Mouse (Mus musculus): ENCODE data around the gene Bloc1s3. TPM values are rescaled to one million over a fixed set of nuclear protein-coding genes. Genes with fewer than 3 reads are reported as not detected.

The Bloc1s3 gene
- polyA plus RNA-seq (2015; fragmentation: Nextera tagmentation; extraction: Ambion mirVana), result 3.2 and 3.7 TPM in 2 replicates

DNA sequence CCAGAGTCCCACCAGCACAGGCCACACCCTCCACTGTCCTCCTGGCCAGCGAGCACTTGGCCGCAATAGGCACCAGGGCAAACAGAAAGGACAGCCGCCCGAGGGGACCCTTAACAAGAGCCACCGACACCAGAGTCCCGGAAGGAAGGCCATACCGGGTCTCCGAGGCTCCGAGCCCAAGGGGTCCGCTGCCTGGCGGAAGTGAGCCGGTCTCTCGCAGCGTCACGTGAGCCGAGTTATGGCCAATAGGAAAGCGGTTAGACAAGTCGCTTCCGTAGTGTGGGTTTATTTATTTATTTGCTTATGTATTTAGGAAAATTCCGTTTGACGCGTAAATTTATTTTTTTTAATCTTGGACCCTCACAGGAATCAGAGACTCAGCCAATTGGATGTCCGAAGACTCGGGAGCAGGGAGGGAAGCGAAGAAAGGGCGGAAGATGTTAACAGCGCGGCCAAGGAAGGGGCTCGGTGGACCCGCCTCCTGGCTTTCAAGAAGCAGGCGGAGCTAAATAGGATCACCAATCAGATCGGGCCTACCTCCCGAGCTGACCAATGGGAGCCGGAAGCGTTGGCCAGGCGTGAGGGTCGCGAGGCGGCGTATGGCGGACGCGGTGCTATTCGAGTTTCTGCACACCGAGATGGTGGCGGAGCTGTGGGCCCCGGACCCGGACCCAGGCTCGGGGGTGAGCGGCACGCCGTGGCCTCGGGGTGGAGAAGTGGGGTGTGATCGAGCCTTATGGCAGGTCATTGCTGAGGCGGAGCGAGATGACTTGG is at the start of gene Bloc1s3, which contains the start of gene Trappc6a:
Bloc1s3 (minus strand) TSS at position 218 of the 774 bp plus-strand sequence.
Trappc6a (plus strand) TSS at position 246 of the 774 bp plus-strand sequence.
- Histone ChIP-seq H3K9ac (ENCODE audit: low read length) (peak within 1 kb of the TSS; percentile 74), H3K4me2 (replicated peaks; ENCODE audit: low read depth) (peak within 1 kb of the TSS; percentile 80), H3K27me3 (ENCODE audit: control insufficient read depth, insufficient read depth, low read length) (no peaks in the 10 kb centered on the region), H3K27ac (replicated peaks) (peak within 1 kb of the TSS; percentile 74), H3K4me3 (ENCODE audit: low read depth, low read length) (peak within 1 kb of the TSS; percentile 70), H3K9me3 (ENCODE audit: control insufficient read depth, low read length) (no peaks in the 10 kb centered on the region), H3K4me1 (replicated peaks; ENCODE audit: control insufficient read depth, insufficient read depth) (peaks cover 5% of the 10 kb centered on the region; the same call in 1 of the 2 replicates), H3K36me3 (ENCODE audit: control insufficient read depth, insufficient read depth, low read length) (no peaks in the 10 kb centered on the region)
- TF ChIP-seq CTCF (IDR thresholded peaks at IDR 0.05; ENCODE audit: low read depth), result peak; percentile 23; the same call in 1 of the 2 replicates
- no peak for TF ChIP-seq EP300 (optimal IDR thresholded peaks at IDR 0.05)
- ATAC-seq (ENCODE audit: low FRiP score, low TSS enrichment) (peak; percentile 93), DNase-seq (ENCODE audit: low spot score) (peak; percentile 91)
- WGBS, result under 1% methylated on average over 56 of the region's 56 CpGs

DNA sequence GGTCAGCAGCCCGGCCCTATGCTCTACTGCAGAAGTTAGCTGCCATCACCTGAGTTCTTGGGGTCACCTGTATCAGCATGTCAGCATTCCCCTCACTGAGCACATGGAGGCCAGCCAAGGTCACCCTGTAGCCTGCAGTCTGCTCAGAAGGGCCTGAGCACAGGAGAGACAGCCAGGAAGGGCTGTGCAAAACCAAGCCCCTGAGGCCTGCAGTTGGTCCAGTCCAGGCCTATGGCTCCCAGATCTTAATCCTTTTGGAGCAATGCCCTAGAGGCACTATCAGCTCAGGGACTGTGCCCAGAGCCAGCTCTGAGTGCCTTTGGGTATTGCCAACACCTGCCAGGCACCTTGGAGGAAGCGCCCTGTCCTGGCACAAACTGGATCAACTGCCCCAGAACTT is 48.9 kb upstream of the Bloc1s3 start:
- WGBS, result 89% methylated on average over 2 of the region's 2 CpGs
- H3K4me2 ChIP-seq (replicated peaks; ENCODE audit: low read depth), result no peak overlapping the region
- TF ChIP-seq CTCF (IDR thresholded peaks at IDR 0.05; ENCODE audit: low read depth) (no peak), EP300 (optimal IDR thresholded peaks at IDR 0.05) (no peak)
- no peak overlapping the region; the same call in 1 of the 2 replicates for H3K27ac ChIP-seq (replicated peaks)
- DNase-seq (ENCODE audit: low spot score), result no peak
- peaks cover 6% of the 10 kb centered on the region; the same call in 1 of the 2 replicates for H3K36me3 ChIP-seq (ENCODE audit: control insufficient read depth, insufficient read depth, low read length)
- no peaks in the 10 kb centered on the region for H3K27me3 ChIP-seq (ENCODE audit: control insufficient read depth, insufficient read depth, low read length)
- no peaks in the 10 kb centered on the region for H3K9me3 ChIP-seq (ENCODE audit: control insufficient read depth, low read length)
- no peak overlapping the region for H3K9ac ChIP-seq (ENCODE audit: low read length)
- ATAC-seq (ENCODE audit: low FRiP score, low TSS enrichment), result no peak
- H3K4me1 ChIP-seq (replicated peaks; ENCODE audit: control insufficient read depth, insufficient read depth), result peaks cover 13% of the 10 kb centered on the region
- no peak overlapping the region for H3K4me3 ChIP-seq (ENCODE audit: low read depth, low read length)

DNA sequence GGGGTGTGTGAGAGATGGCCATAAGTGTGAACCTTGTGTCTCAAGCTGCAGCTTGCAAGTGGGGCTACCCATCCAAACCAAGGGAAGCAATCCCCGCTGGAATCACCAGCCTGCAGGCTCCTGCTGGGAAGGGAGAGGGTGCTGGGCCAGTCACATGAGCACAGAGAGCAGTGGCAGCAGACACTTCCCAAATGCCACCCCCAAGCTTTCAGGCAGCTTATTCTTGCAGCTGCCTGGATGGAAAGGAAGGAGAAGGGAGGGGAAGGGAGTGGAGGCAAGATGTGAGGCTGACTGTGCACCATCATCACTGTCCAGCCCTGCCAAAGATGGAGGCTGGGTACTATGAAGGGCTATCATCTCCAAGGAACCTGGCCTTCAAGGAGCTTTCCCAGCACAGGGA is 46.0 kb upstream of the Bloc1s3 start:
- Histone ChIP-seq H3K9me3 (ENCODE audit: control insufficient read depth, low read length) (no peaks in the 10 kb centered on the region), H3K4me3 (ENCODE audit: low read depth, low read length) (no peak overlapping the region), H3K9ac (ENCODE audit: low read length) (no peak overlapping the region), H3K4me1 (replicated peaks; ENCODE audit: control insufficient read depth, insufficient read depth) (peaks cover 4% of the 10 kb centered on the region), H3K4me2 (replicated peaks; ENCODE audit: low read depth) (no peak overlapping the region), H3K36me3 (ENCODE audit: control insufficient read depth, insufficient read depth, low read length) (peaks cover 6% of the 10 kb centered on the region; the same call in 1 of the 2 replicates), H3K27ac (replicated peaks) (no peak overlapping the region), H3K27me3 (ENCODE audit: control insufficient read depth, insufficient read depth, low read length) (no peaks in the 10 kb centered on the region)
- TF ChIP-seq EP300 (optimal IDR thresholded peaks at IDR 0.05), result no peak
- TF ChIP-seq CTCF (IDR thresholded peaks at IDR 0.05; ENCODE audit: low read depth), result no peak
- DNase-seq (ENCODE audit: low spot score) (no peak), ATAC-seq (ENCODE audit: low FRiP score, low TSS enrichment) (no peak)
- 87% methylated on average over 1 of the region's 1 CpGs for WGBS

DNA sequence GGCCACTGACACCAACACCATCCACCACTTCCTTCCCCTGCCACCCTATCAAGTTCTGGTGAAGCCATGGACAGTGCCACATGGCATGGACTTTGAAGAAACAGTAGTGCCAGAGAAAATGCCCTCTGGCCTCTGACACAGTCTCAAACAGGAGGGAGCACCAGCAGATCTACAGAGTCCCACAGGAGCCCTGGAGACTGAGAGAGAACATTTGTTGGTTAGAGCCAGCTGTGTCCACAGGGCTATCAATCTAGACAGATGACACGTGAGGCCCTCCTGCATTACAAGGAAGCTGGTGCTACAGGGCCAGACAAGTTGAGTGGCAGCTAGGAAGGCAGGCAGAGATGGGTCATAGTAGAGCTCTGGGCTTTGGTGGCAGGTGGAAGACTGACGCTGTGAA is 44.3 kb upstream of the Bloc1s3 start:
- no peak overlapping the region for H3K4me3 ChIP-seq (ENCODE audit: low read depth, low read length)
- H3K9ac ChIP-seq (ENCODE audit: low read length), result peak overlapping the region; percentile 23; the same call in 1 of the 2 replicates
- no peak overlapping the region for H3K27ac ChIP-seq (replicated peaks)
- WGBS, result 35% methylated on average over 2 of the region's 2 CpGs
- H3K4me1 ChIP-seq (replicated peaks; ENCODE audit: control insufficient read depth, insufficient read depth), result peaks cover 3% of the 10 kb centered on the region; the same call in 1 of the 2 replicates
- no peaks in the 10 kb centered on the region for H3K9me3 ChIP-seq (ENCODE audit: control insufficient read depth, low read length)
- H3K36me3 ChIP-seq (ENCODE audit: control insufficient read depth, insufficient read depth, low read length), result peaks cover 6% of the 10 kb centered on the region; the same call in 1 of the 2 replicates
- no peak for TF ChIP-seq EP300 (optimal IDR thresholded peaks at IDR 0.05)
- no peak for TF ChIP-seq CTCF (IDR thresholded peaks at IDR 0.05; ENCODE audit: low read depth)
- DNase-seq (ENCODE audit: low spot score) (peak; percentile 61), ATAC-seq (ENCODE audit: low FRiP score, low TSS enrichment) (peak; percentile 72)
- no peaks in the 10 kb centered on the region for H3K27me3 ChIP-seq (ENCODE audit: control insufficient read depth, insufficient read depth, low read length)
- H3K4me2 ChIP-seq (replicated peaks; ENCODE audit: low read depth), result no peak overlapping the region

DNA sequence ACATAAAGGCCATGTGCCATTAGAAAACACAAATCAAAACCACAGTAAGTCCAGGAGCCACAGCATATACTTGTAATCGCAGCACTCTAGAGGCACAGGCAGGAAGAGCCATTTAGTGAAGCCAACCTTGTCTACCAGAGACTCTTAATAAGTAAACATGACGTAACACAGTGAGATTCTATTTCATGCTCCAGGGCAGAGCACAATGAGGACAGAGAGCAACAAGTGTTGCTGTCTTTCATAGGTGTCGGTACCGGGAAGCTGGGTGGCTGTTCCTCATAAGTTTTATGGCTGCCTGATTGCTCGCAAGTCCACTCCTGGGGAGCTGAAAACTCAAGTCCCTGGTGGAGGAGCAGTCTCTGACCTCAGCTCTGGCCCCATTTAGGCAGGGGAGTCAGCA is 43.5 kb upstream of the Bloc1s3 start:
- Histone ChIP-seq H3K4me2 (replicated peaks; ENCODE audit: low read depth) (no peak overlapping the region), H3K27ac (replicated peaks) (no peak overlapping the region)
- no peak for ATAC-seq (ENCODE audit: low FRiP score, low TSS enrichment)

GRCm38 (mm10) chr7:19549394-19549793 is 41.2 kb upstream of the Bloc1s3 start:
- Histone ChIP-seq H3K36me3 (ENCODE audit: control insufficient read depth, insufficient read depth, low read length) (peaks cover 6% of the 10 kb centered on the region; the same call in 1 of the 2 replicates), H3K27ac (replicated peaks) (no peak overlapping the region), H3K9me3 (ENCODE audit: control insufficient read depth, low read length) (no peaks in the 10 kb centered on the region), H3K4me3 (ENCODE audit: low read depth, low read length) (no peak overlapping the region), H3K4me2 (replicated peaks; ENCODE audit: low read depth) (no peak overlapping the region), H3K27me3 (ENCODE audit: control insufficient read depth, insufficient read depth, low read length) (no peaks in the 10 kb centered on the region), H3K4me1 (replicated peaks; ENCODE audit: control insufficient read depth, insufficient read depth) (peaks cover 3% of the 10 kb centered on the region; the same call in 1 of the 2 replicates), H3K9ac (ENCODE audit: low read length) (no peak overlapping the region)
- DNase-seq (ENCODE audit: low spot score) (no peak), ATAC-seq (ENCODE audit: low FRiP score, low TSS enrichment) (no peak)
- WGBS, result 58% methylated on average over 10 of the region's 10 CpGs
- TF ChIP-seq EP300 (optimal IDR thresholded peaks at IDR 0.05), result no peak
- TF ChIP-seq CTCF (IDR thresholded peaks at IDR 0.05; ENCODE audit: low read depth), result no peak

More for the DNA sequence above, 43.5 kb upstream of the Bloc1s3 start:
- DNase-seq (ENCODE audit: low spot score), result no peak
- TF ChIP-seq EP300 (optimal IDR thresholded peaks at IDR 0.05) (no peak), CTCF (IDR thresholded peaks at IDR 0.05; ENCODE audit: low read depth) (no peak)
- Histone ChIP-seq H3K9ac (ENCODE audit: low read length) (no peak overlapping the region), H3K27me3 (ENCODE audit: control insufficient read depth, insufficient read depth, low read length) (no peaks in the 10 kb centered on the region), H3K4me1 (replicated peaks; ENCODE audit: control insufficient read depth, insufficient read depth) (no peaks in the 10 kb centered on the region), H3K36me3 (ENCODE audit: control insufficient read depth, insufficient read depth, low read length) (peaks cover 6% of the 10 kb centered on the region; the same call in 1 of the 2 replicates), H3K4me3 (ENCODE audit: low read depth, low read length) (no peak overlapping the region), H3K9me3 (ENCODE audit: control insufficient read depth, low read length) (no peaks in the 10 kb centered on the region)
- WGBS, result 71% methylated on average over 5 of the region's 5 CpGs

Measured in stomach, postnatal 0 days (tissue).